Mouse (Mus musculus) lung, postnatal 0 days (tissue): ENCODE data around the gene Atp10b.

ENCODE experiments used
- CTCF ChIP-seq: IDR thresholded peaks from 2 replicates; pipeline ENCODE4 v1.5.1; 2016; ENCODE audit warnings: antibody characterized with exemption, mild to moderate bottlenecking
- EP300 ChIP-seq: IDR thresholded peaks from 2 replicates; pipeline ENCODE4 v1.6.1; 2016; ENCODE audit warnings: antibody characterized with exemption, mild to moderate bottlenecking, control low read depth

GRCm38 (mm10) chr11:43170601-43171000 is 20.9 kb downstream of the Atp10b start:
- TF ChIP-seq CTCF: no peak
- TF ChIP-seq EP300: no peak
